Mouse (Mus musculus) kidney, embryonic 16.5 days (tissue): ENCODE measurements at regions not wholly inside any gene's neighbourhood (a gene's known extent, or its start where the extent isn't known, plus 50 kb on each side); places are given as distances from the start of the nearest gene placed in this dataset.

Experiments
- ATAC-seq: fragments of 200-750 bp; cut with Nextera tagmentation; 2 replicates; pipeline ENCODE4 v1.8.0; 2017; ENCODE audit warnings: moderate TSS enrichment; ENCODE audit not compliant: low FRiP score, low TSS enrichment
- H3K27ac ChIP-seq: fragments of 300-500 bp; sonication (generic); 2 replicates; pipeline ENCODE4 v1.5.1; 2014; ENCODE audit warnings: low read length
- H3K27me3 ChIP-seq: fragments of 300-500 bp; sonication (generic); 2 replicates; pipeline ENCODE4 v1.6.1; 2014; ENCODE audit warnings: low read length, control low read depth, mixed read lengths; ENCODE audit not compliant: insufficient read depth
- H3K36me3 ChIP-seq: fragments of 300-500 bp; sonication (generic); 2 replicates; pipeline ENCODE4 v1.6.1; 2014; ENCODE audit warnings: low read length, control low read depth, mixed read lengths; ENCODE audit not compliant: insufficient read depth
- H3K4me1 ChIP-seq: fragments of 300-500 bp; sonication (generic); 2 replicates; pipeline ENCODE4 v1.6.1; 2014; ENCODE audit warnings: low read length, control low read depth, mixed read lengths; ENCODE audit not compliant: insufficient read depth
- H3K4me2 ChIP-seq: fragments of 300-500 bp; sonication (generic); replicated peaks from 2 replicates; pipeline ENCODE4 v1.6.1; 2014; ENCODE audit warnings: low read depth, low read length
- H3K4me3 ChIP-seq: fragments of 300-500 bp; sonication (generic); 2 replicates; pipeline ENCODE4 v1.5.1; 2014; ENCODE audit warnings: mild to moderate bottlenecking, low read length
- H3K9ac ChIP-seq: fragments of 300-500 bp; sonication (generic); replicated peaks from 2 replicates; pipeline ENCODE4 v1.6.1; 2014; ENCODE audit warnings: low read length
- H3K9me3 ChIP-seq: fragments of 300-500 bp; sonication (generic); 2 replicates; pipeline ENCODE4 v1.6.1; 2016; ENCODE audit warnings: low read length, control low read depth
- WGBS: fragments of 180-500 bp; shearing (Covaris S2); extraction: QIAGEN DNeasy Blood & Tissue Kit; methylation state at CpG from one replicate; pipeline ENCODE4 v1.1.7; 2014; 5-methylcytosine and 5-hydroxymethylcytosine counted together

GRCm38 (mm10) chr1:88839977-88840628 lies 138.1 kb upstream of the Arl4c start:
- Histone ChIP-seq H3K36me3 (no peaks in the 10 kb centered on the region), H3K4me1 (no peaks in the 10 kb centered on the region; the same call in 1 of the 2 replicates), H3K9me3 (peaks cover 4% of the 10 kb centered on the region; the same call in 1 of the 2 replicates), H3K4me2 (no peak overlapping the region), H3K9ac (no peak overlapping the region), H3K4me3 (no peak overlapping the region), H3K27me3 (no peaks in the 10 kb centered on the region), H3K27ac (no peak overlapping the region)
- no peak for ATAC-seq
- WGBS, result 63% methylated on average over 9 of the region's 9 CpGs

- Histone ChIP-seq H3K27me3 (no peaks in the 10 kb centered on the region), H3K4me1 (no peaks in the 10 kb centered on the region; the same call in 1 of the 2 replicates), H3K4me2 (no peak overlapping the region), H3K9ac (no peak overlapping the region), H3K36me3 (no peaks in the 10 kb centered on the region), H3K4me3 (no peak overlapping the region), H3K27ac (no peak overlapping the region), H3K9me3 (peaks cover 4% of the 10 kb centered on the region; the same call in 1 of the 2 replicates)
- 83% methylated on average over 8 of the region's 9 CpGs for WGBS
- ATAC-seq, result no peak
These were observed 139.1 kb upstream of the Arl4c start for GRCm38 (mm10) chr1:88840991-88841592.

GRCm38 (mm10) chr1:88847333-88848091 lies 145.5 kb upstream of the Arl4c start:
- Histone ChIP-seq H3K4me2 (peak overlapping the region; percentile 26), H3K9me3 (peaks cover 4% of the 10 kb centered on the region; the same call in 1 of the 2 replicates), H3K36me3 (no peaks in the 10 kb centered on the region), H3K27me3 (no peaks in the 10 kb centered on the region), H3K4me3 (no peak overlapping the region), H3K27ac (peak overlapping the region; percentile 71), H3K4me1 (peaks cover 16% of the 10 kb centered on the region), H3K9ac (no peak overlapping the region)
- peak; percentile 85 for ATAC-seq
- 12% methylated on average over 16 of the region's 16 CpGs for WGBS

- Histone ChIP-seq H3K9ac (no peak overlapping the region), H3K4me3 (no peak overlapping the region), H3K27ac (no peak overlapping the region), H3K27me3 (no peaks in the 10 kb centered on the region), H3K9me3 (peaks cover 4% of the 10 kb centered on the region; the same call in 1 of the 2 replicates), H3K4me2 (no peak overlapping the region), H3K36me3 (no peaks in the 10 kb centered on the region), H3K4me1 (peaks cover 16% of the 10 kb centered on the region)
- 66% methylated on average over 8 of the region's 8 CpGs for WGBS
- ATAC-seq, result no peak
These were observed 146.2 kb upstream of the Arl4c start for GRCm38 (mm10) chr1:88848246-88848645.

- H3K4me2 ChIP-seq, result no peak overlapping the region
- no peaks in the 10 kb centered on the region for H3K36me3 ChIP-seq
- H3K4me1 ChIP-seq, result peaks cover 16% of the 10 kb centered on the region
- ATAC-seq, result no peak
- no peak overlapping the region for H3K27ac ChIP-seq
- no peaks in the 10 kb centered on the region for H3K9me3 ChIP-seq
- 82% methylated on average over 5 of the region's 5 CpGs for WGBS
- H3K27me3 ChIP-seq, result no peaks in the 10 kb centered on the region
- H3K4me3 ChIP-seq, result no peak overlapping the region
- no peak overlapping the region for H3K9ac ChIP-seq
These were observed 147.4 kb upstream of the Arl4c start for GRCm38 (mm10) chr1:88849421-88849820.

GRCm38 (mm10) chr1:88851931-88852330 lies 149.9 kb upstream of the Arl4c start:
- WGBS, result 81% methylated on average over 5 of the region's 5 CpGs
- Histone ChIP-seq H3K36me3 (no peaks in the 10 kb centered on the region), H3K4me2 (no peak overlapping the region), H3K27me3 (no peaks in the 10 kb centered on the region), H3K4me1 (peaks cover 16% of the 10 kb centered on the region), H3K9ac (no peak overlapping the region), H3K4me3 (no peak overlapping the region), H3K9me3 (no peaks in the 10 kb centered on the region), H3K27ac (no peak overlapping the region)
- no peak for ATAC-seq

- Histone ChIP-seq H3K9ac (no peak overlapping the region), H3K27me3 (no peaks in the 10 kb centered on the region), H3K4me2 (no peak overlapping the region), H3K9me3 (no peaks in the 10 kb centered on the region), H3K4me3 (no peak overlapping the region), H3K36me3 (no peaks in the 10 kb centered on the region), H3K27ac (no peak overlapping the region; the same call in 1 of the 2 replicates), H3K4me1 (no peaks in the 10 kb centered on the region)
- 30% methylated on average over 7 of the region's 7 CpGs for WGBS
- no peak; the same call in 1 of the 2 replicates for ATAC-seq
These were observed 159.0 kb upstream of the Arl4c start for GRCm38 (mm10) chr1:88860871-88861589.

- no peaks in the 10 kb centered on the region for H3K9me3 ChIP-seq
- WGBS, result 51% methylated on average over 4 of the region's 4 CpGs
- no peaks in the 10 kb centered on the region for H3K36me3 ChIP-seq
- no peak for ATAC-seq
- H3K4me2 ChIP-seq, result no peak overlapping the region
- no peak overlapping the region for H3K4me3 ChIP-seq
- peak overlapping the region; percentile 55; the same call in 1 of the 2 replicates for H3K27ac ChIP-seq
- no peak overlapping the region for H3K9ac ChIP-seq
- H3K27me3 ChIP-seq, result no peaks in the 10 kb centered on the region
- no peaks in the 10 kb centered on the region for H3K4me1 ChIP-seq
These were observed 159.5 kb upstream of the Arl4c start for GRCm38 (mm10) chr1:88861590-88861935.

- ATAC-seq, result no peak
- Histone ChIP-seq H3K9ac (no peak overlapping the region), H3K27ac (no peak overlapping the region), H3K4me2 (no peak overlapping the region), H3K4me3 (no peak overlapping the region), H3K27me3 (no peaks in the 10 kb centered on the region), H3K36me3 (no peaks in the 10 kb centered on the region), H3K4me1 (peaks cover 12% of the 10 kb centered on the region; the same call in 1 of the 2 replicates), H3K9me3 (no peaks in the 10 kb centered on the region)
- 51% methylated on average over 6 of the region's 6 CpGs for WGBS
These were observed 163.4 kb upstream of the Arl4c start for GRCm38 (mm10) chr1:88865436-88865835.
